Mouse (Mus musculus) forebrain, embryonic 11.5 days (tissue): ENCODE measurements around the gene Prss37. TPM values are rescaled to one million over a fixed set of nuclear protein-coding genes. Genes with fewer than 3 reads are reported as not detected.

ENCODE experiments used
- ATAC-seq: fragments of 200-750 bp; cut with Nextera tagmentation; replicated peaks from 2 replicates; pipeline ENCODE4 v1.8.0; 2017; ENCODE audit warnings: moderate TSS enrichment; ENCODE audit not compliant: low FRiP score
- DNase-seq: peaks from one replicate; pipeline ENCODE4 v3.0.0-alpha.2; 2017; ENCODE audit warnings: low spot score
- H3K27ac ChIP-seq: fragments of 300-500 bp; sonication (generic); 2 replicates; pipeline ENCODE4 v1.5.1; 2014; ENCODE audit warnings: low read depth, low read length
- H3K27me3 ChIP-seq: fragments of 300-500 bp; sonication (generic); 2 replicates; pipeline ENCODE4 v1.6.1; 2014; ENCODE audit warnings: mild to moderate bottlenecking, low read length, mixed read lengths; ENCODE audit not compliant: control insufficient read depth, insufficient read depth
- H3K36me3 ChIP-seq: fragments of 300-500 bp; sonication (generic); 2 replicates; pipeline ENCODE4 v1.6.1; 2014; ENCODE audit warnings: mild to moderate bottlenecking, low read length, moderate library complexity, mixed read lengths; ENCODE audit not compliant: control insufficient read depth, insufficient read depth
- H3K4me1 ChIP-seq: fragments of 300-500 bp; sonication (generic); replicated peaks from 2 replicates; pipeline ENCODE4 v1.6.1; 2014; ENCODE audit warnings: low read length, mixed read lengths; ENCODE audit not compliant: control insufficient read depth, insufficient read depth
- H3K4me2 ChIP-seq: fragments of 300-500 bp; sonication (generic); 2 replicates; pipeline ENCODE4 v1.6.1; 2014; ENCODE audit warnings: low read depth, mild to moderate bottlenecking, low read length, moderate library complexity, mixed read lengths; ENCODE audit not compliant: severe bottlenecking
- H3K4me3 ChIP-seq: fragments of 300-500 bp; sonication (generic); 2 replicates; pipeline ENCODE4 v1.5.1; 2014; ENCODE audit warnings: low read depth, low read length
- H3K9ac ChIP-seq: fragments of 300-500 bp; sonication (generic); 2 replicates; pipeline ENCODE4 v1.6.1; 2014; ENCODE audit warnings: low read length
- H3K9me3 ChIP-seq: fragments of 300-500 bp; sonication (generic); 2 replicates; pipeline ENCODE4 v1.6.1; 2016; ENCODE audit warnings: low read length, mixed read lengths; ENCODE audit not compliant: control insufficient read depth
- WGBS: fragments of 180-500 bp; shearing (Covaris S2); extraction: QIAGEN DNeasy Blood & Tissue Kit; methylation state at CpG from one replicate; pipeline ENCODE4 v1.1.7; 2014; 5-methylcytosine and 5-hydroxymethylcytosine counted together
- polyA plus RNA-seq: library from polyadenylated mRNA; unstranded; fragments of >200 nt; fragmentation: Nextera tagmentation; extraction: Ambion mirVana; gene quantifications from 2 replicates; pipeline ENCODE4 v1.2.1, GENCODE M21; 2014

Prss37 gene
- polyA plus RNA-seq, 1 experiment from 2014 or later: not detected

- ATAC-seq (peak; percentile 96), DNase-seq (peak; percentile 96)
- Histone ChIP-seq H3K4me1 (peaks cover 3% of the 10 kb centered on the region; the same call in 1 of the 2 replicates), H3K27me3 (no peaks in the 10 kb centered on the region), H3K27ac (peak within 1 kb of the TSS; percentile 91), H3K9me3 (no peaks in the 10 kb centered on the region), H3K36me3 (peaks cover 5% of the 10 kb centered on the region; the same call in 1 of the 2 replicates), H3K4me2 (peak within 1 kb of the TSS; percentile 68), H3K4me3 (peak within 1 kb of the TSS; percentile 64), H3K9ac (peak within 1 kb of the TSS; percentile 90)
- under 1% methylated on average over 54 of the region's 54 CpGs for WGBS
Measured at GRCm38 (mm10) chr6:40470916-40471719, 48.2 kb downstream of the Prss37 start, which contains the start of gene Ssbp1. TSS of gene Ssbp1 (plus strand) at chr6:40471352.

- ATAC-seq: no peak
- 62% methylated on average over 6 of the region's 6 CpGs for WGBS
Measured at GRCm38 (mm10) chr6:40465710-40466109, 53.6 kb downstream of the Prss37 start.

More at GRCm38 (mm10) chr6:40465710-40466109, 53.6 kb downstream of the Prss37 start:
- Histone ChIP-seq H3K9ac (no peak overlapping the region), H3K4me1 (no peaks in the 10 kb centered on the region), H3K27ac (no peak overlapping the region), H3K36me3 (no peaks in the 10 kb centered on the region), H3K4me2 (no peak overlapping the region), H3K4me3 (no peak overlapping the region), H3K9me3 (no peaks in the 10 kb centered on the region), H3K27me3 (no peaks in the 10 kb centered on the region)
- DNase-seq: no peak

Other genes starting within 250 kb of the Prss37 start
- 46.2 and 48.7 TPM in 2 replicates for gene Agk, start 194.3 kb downstream of the Prss37 start, polyA plus RNA-seq
- 19.9 and 21.9 TPM in 2 replicates for gene E330009J07Rik, start 83.4 kb downstream of the Prss37 start, polyA plus RNA-seq
- 0.12 and 0.15 TPM in 2 replicates for gene Wee2, start 80.4 kb downstream of the Prss37 start, polyA plus RNA-seq
- 177 and 197 TPM in 2 replicates for gene Ssbp1, start 48.2 kb downstream of the Prss37 start, polyA plus RNA-seq
- gene Tas2r137, start 28.3 kb downstream of the Prss37 start, polyA plus RNA-seq: not detected in 2 replicates
- 0.27 TPM in 1 of 2 replicates, not detected in the other for gene Tas2r108, start 26.0 kb downstream of the Prss37 start, polyA plus RNA-seq
- 0.08 and 0.31 TPM in 2 replicates for gene Olfr461, start 35.5 kb upstream of the Prss37 start, polyA plus RNA-seq
- not detected in 2 replicates for gene Olfr460, start 50.0 kb upstream of the Prss37 start, polyA plus RNA-seq
- gene Clec5a, start 66.3 kb upstream of the Prss37 start, polyA plus RNA-seq: 0.72 and 0.77 TPM in 2 replicates
- not detected in 2 replicates for gene Tas2r138, start 93.8 kb upstream of the Prss37 start, polyA plus RNA-seq
- gene Mgam, start 109.3 kb upstream of the Prss37 start, polyA plus RNA-seq: 0.08 TPM in 1 of 2 replicates, not detected in the other